Mouse (Mus musculus) midbrain, embryonic 14.5 days (tissue): Measurements from ENCODE around the gene Orc1. TPM values are rescaled to one million over a fixed set of nuclear protein-coding genes. Genes with fewer than 3 reads are reported as not detected.

Source experiments
- polyA plus RNA-seq: library from polyadenylated mRNA; unstranded; fragments of >200 nt; fragmentation: Nextera tagmentation; extraction: Ambion mirVana; gene quantifications from 2 replicates; pipeline ENCODE4 v1.2.1, GENCODE M21; 2014

Orc1 gene
- polyA plus RNA-seq, 1 experiment from 2014 or later: 2.1 TPM

Other genes starting within 250 kb of the Orc1 start
- 4.9 and 6.6 TPM in 2 replicates for gene Shisal2a, start 196.1 kb upstream of the Orc1 start, polyA plus RNA-seq
- gene Gpx7, start 172.5 kb upstream of the Orc1 start, polyA plus RNA-seq: 16.2 and 23.9 TPM in 2 replicates
- 59.0 and 70.7 TPM in 2 replicates for gene Tut4, start 120.0 kb upstream of the Orc1 start, polyA plus RNA-seq
- gene Prpf38a, start 87 bp upstream of the Orc1 start, polyA plus RNA-seq: 77.2 and 88.0 TPM in 2 replicates
- 21.1 and 25.3 TPM in 2 replicates for gene Cc2d1b, start 40.5 kb downstream of the Orc1 start, polyA plus RNA-seq
- 1.1 and 4.0 TPM in 2 replicates for gene 3110021N24Rik, start 140.2 kb downstream of the Orc1 start, polyA plus RNA-seq
- 7.9 and 13.6 TPM in 2 replicates for gene Zfyve9, start 201.4 kb downstream of the Orc1 start, polyA plus RNA-seq